Mouse (Mus musculus): Measurements from ENCODE around the gene Vsnl1. TPM values are rescaled to one million over a fixed set of nuclear protein-coding genes. Genes with fewer than 3 reads are reported as not detected.

Gene Vsnl1
- polyA plus RNA-seq, 1 experiment: 0.16 TPM

- 61% methylated on average over 7 of the region's 7 CpGs for WGBS
- no peak for DNase-seq (ENCODE audit: low read depth, low spot score)
These were observed 45.0 kb downstream of the Vsnl1 start for GRCm38 (mm10) chr12:11391244-11391949.

GRCm38 (mm10) chr12:11389141-11389540, 47.3 kb downstream of the Vsnl1 start:
- no peak for DNase-seq (ENCODE audit: low read depth, low spot score)
- 40% methylated on average over 7 of the region's 7 CpGs for WGBS

GRCm38 (mm10) chr12:11384754-11385153, 51.7 kb downstream of the Vsnl1 start:
- DNase-seq (ENCODE audit: low read depth, low spot score): no peak
- 90% methylated on average over 1 of the region's 1 CpGs for WGBS

GRCm38 (mm10) chr12:11379396-11379795, 57.0 kb downstream of the Vsnl1 start:
- WGBS: 70% methylated on average over 2 of the region's 2 CpGs
- no peak for DNase-seq (ENCODE audit: low read depth, low spot score)

- WGBS: 59% methylated on average over 4 of the region's 4 CpGs
- no peak for DNase-seq (ENCODE audit: low read depth, low spot score)
These were observed 66.4 kb downstream of the Vsnl1 start for GRCm38 (mm10) chr12:11370056-11370455.

- WGBS: 57% methylated on average over 3 of the region's 3 CpGs
- DNase-seq (ENCODE audit: low read depth, low spot score): no peak
These were observed 69.2 kb downstream of the Vsnl1 start for GRCm38 (mm10) chr12:11367099-11367765.

- no peak for DNase-seq (ENCODE audit: low read depth, low spot score)
- WGBS: 53% methylated on average over 6 of the region's 6 CpGs
These were observed 71.5 kb downstream of the Vsnl1 start for GRCm38 (mm10) chr12:11364870-11365269.

GRCm38 (mm10) chr12:11362435-11362834, 74.0 kb downstream of the Vsnl1 start:
- WGBS: 91% methylated on average over 6 of the region's 6 CpGs
- DNase-seq (ENCODE audit: low read depth, low spot score): no peak

- 20% methylated on average over 5 of the region's 5 CpGs for WGBS
- peak; percentile 6 for DNase-seq (ENCODE audit: low read depth, low spot score)
These were observed 85.5 kb downstream of the Vsnl1 start for GRCm38 (mm10) chr12:11350895-11351294.

GRCm38 (mm10) chr12:11349870-11350269, 86.5 kb downstream of the Vsnl1 start:
- 45% methylated on average over 5 of the region's 5 CpGs for WGBS
- DNase-seq (ENCODE audit: low read depth, low spot score): no peak

- DNase-seq (ENCODE audit: low read depth, low spot score): no peak
- WGBS: 28% methylated on average over 1 of the region's 1 CpGs
These were observed 88.0 kb downstream of the Vsnl1 start for GRCm38 (mm10) chr12:11348423-11348822.

- no peak for DNase-seq (ENCODE audit: low read depth, low spot score)
- WGBS: 29% methylated on average over 2 of the region's 2 CpGs
These were observed 90.5 kb downstream of the Vsnl1 start for GRCm38 (mm10) chr12:11345963-11346362.

GRCm38 (mm10) chr12:11342020-11342600, 94.3 kb downstream of the Vsnl1 start:
- WGBS: 53% methylated on average over 6 of the region's 6 CpGs

GRCm38 (mm10) chr12:11338251-11338650, 98.2 kb downstream of the Vsnl1 start:
- no peak for DNase-seq (ENCODE audit: low read depth, low spot score)
- 79% methylated on average over 2 of the region's 2 CpGs for WGBS

More at GRCm38 (mm10) chr12:11342020-11342600, 94.3 kb downstream of the Vsnl1 start:
- no peak for DNase-seq (ENCODE audit: low read depth, low spot score)

- 25% methylated on average over 4 of the region's 4 CpGs for WGBS
- DNase-seq (ENCODE audit: low read depth, low spot score): peak; percentile 22
These were observed 99.6 kb downstream of the Vsnl1 start for GRCm38 (mm10) chr12:11336845-11337244.

GRCm38 (mm10) chr12:11326483-11326882, 109.9 kb downstream of the Vsnl1 start:
- WGBS: 84% methylated on average over 3 of the region's 3 CpGs
- DNase-seq (ENCODE audit: low read depth, low spot score): no peak

- 22% methylated on average over 4 of the region's 4 CpGs for WGBS
- no peak for DNase-seq (ENCODE audit: low read depth, low spot score)
These were observed 111.9 kb downstream of the Vsnl1 start for GRCm38 (mm10) chr12:11324480-11324879.

GRCm38 (mm10) chr12:11317671-11318070, 118.7 kb downstream of the Vsnl1 start:
- 50% methylated on average over 6 of the region's 6 CpGs for WGBS

GRCm38 (mm10) chr12:11313840-11314239, 122.6 kb downstream of the Vsnl1 start:
- DNase-seq (ENCODE audit: low read depth, low spot score): no peak
- WGBS: 45% methylated on average over 1 of the region's 1 CpGs

More at GRCm38 (mm10) chr12:11317671-11318070, 118.7 kb downstream of the Vsnl1 start:
- DNase-seq (ENCODE audit: low read depth, low spot score): no peak

GRCm38 (mm10) chr12:11311106-11311505, 125.3 kb downstream of the Vsnl1 start:
- DNase-seq (ENCODE audit: low read depth, low spot score): no peak
- WGBS: 99% methylated on average over 2 of the region's 2 CpGs
